Mouse (Mus musculus) brain, embryonic 14.5 days (tissue): ENCODE data around the gene Tmbim1. TPM values are rescaled to one million over a fixed set of nuclear protein-coding genes. Genes with fewer than 3 reads are reported as not detected.
A peak's percentile ranks its signal among the peaks of the same experiment; 100 is the strongest.

Experiments used
- DNase-seq: peaks from one replicate; pipeline ENCODE4 v3.0.0-alpha.2; 2011; ENCODE audit warnings: low read depth
- CTCF ChIP-seq: fragments of 200-500 bp; IDR thresholded peaks from 2 replicates; pipeline ENCODE4 v1.5.1; 2012; ENCODE audit warnings: inconsistent platforms, mild to moderate bottlenecking, moderate library complexity, borderline replicate concordance; ENCODE audit not compliant: insufficient read depth, insufficient read length; ENCODE audit errors: extremely low read depth
- POLR2A ChIP-seq: fragments of 200-500 bp; IDR thresholded peaks from 2 replicates; pipeline ENCODE4 v1.6.1; 2012; ENCODE audit warnings: mild to moderate bottlenecking, inconsistent platforms, borderline replicate concordance; ENCODE audit not compliant: poor library complexity, insufficient read depth, insufficient read length, severe bottlenecking; ENCODE audit errors: extremely low read depth
- polyA plus RNA-seq: library from polyadenylated mRNA; depleted of rRNA; stranded (reverse); fragments of >200 nt; gene quantifications from 2 replicates; pipeline ENCODE4 v1.2.3, GENCODE M21; 2012

Gene Tmbim1
- polyA plus RNA-seq, 1 experiment = 6.6 TPM

- no peak for DNase-seq
- TF ChIP-seq CTCF = no peak
- no peak for TF ChIP-seq POLR2A
Observed at GRCm38 (mm10) chr1:74293306-74293960, 12.0 kb downstream of the Tmbim1 start.

GRCm38 (mm10) chr1:74292331-74293020, 12.9 kb downstream of the Tmbim1 start:
- DNase-seq = no peak
- TF ChIP-seq CTCF (no peak), POLR2A (no peak)

GRCm38 (mm10) chr1:74290141-74290540, 15.3 kb downstream of the Tmbim1 start:
- TF ChIP-seq POLR2A = no peak
- TF ChIP-seq CTCF = no peak
- peak; percentile 42 for DNase-seq

- no peak for DNase-seq
- TF ChIP-seq CTCF (no peak), POLR2A (no peak)
Observed at GRCm38 (mm10) chr1:74289740-74290139, 15.7 kb downstream of the Tmbim1 start.

- TF ChIP-seq POLR2A (no peak), CTCF (no peak)
- no peak for DNase-seq
Observed at GRCm38 (mm10) chr1:74289248-74289647, 16.2 kb downstream of the Tmbim1 start.

GRCm38 (mm10) chr1:74288327-74288726, 17.1 kb downstream of the Tmbim1 start:
- no peak for DNase-seq
- no peak for TF ChIP-seq POLR2A
- TF ChIP-seq CTCF = no peak

- 0 out of 2 replicates have a peak, but pooled peaks have one; percentile 4 for TF ChIP-seq CTCF
- peak; percentile 32 for DNase-seq
Observed at GRCm38 (mm10) chr1:74286869-74287607, 18.4 kb downstream of the Tmbim1 start.

- DNase-seq = no peak
- no peak for TF ChIP-seq CTCF
- TF ChIP-seq POLR2A = no peak
Observed at GRCm38 (mm10) chr1:74285212-74286010, 20.0 kb downstream of the Tmbim1 start.

GRCm38 (mm10) chr1:74284543-74285160, 20.8 kb downstream of the Tmbim1 start, which contains the start of the genes Aamp and Pnkd:
TSS of gene Aamp (minus strand) at chr1:74284738.
TSS of gene Pnkd (plus strand) at chr1:74284930.
- no peak for TF ChIP-seq CTCF
- TF ChIP-seq POLR2A = peak; percentile 55; the same call in 1 of the 2 replicates
- peak; percentile 100 for DNase-seq

GRCm38 (mm10) chr1:74283686-74284463, 21.5 kb downstream of the Tmbim1 start:
- TF ChIP-seq CTCF = no peak
- no peak for TF ChIP-seq POLR2A
- DNase-seq = peak; percentile 69
